Mouse (Mus musculus): ENCODE data around the gene Ros1.

DNA sequence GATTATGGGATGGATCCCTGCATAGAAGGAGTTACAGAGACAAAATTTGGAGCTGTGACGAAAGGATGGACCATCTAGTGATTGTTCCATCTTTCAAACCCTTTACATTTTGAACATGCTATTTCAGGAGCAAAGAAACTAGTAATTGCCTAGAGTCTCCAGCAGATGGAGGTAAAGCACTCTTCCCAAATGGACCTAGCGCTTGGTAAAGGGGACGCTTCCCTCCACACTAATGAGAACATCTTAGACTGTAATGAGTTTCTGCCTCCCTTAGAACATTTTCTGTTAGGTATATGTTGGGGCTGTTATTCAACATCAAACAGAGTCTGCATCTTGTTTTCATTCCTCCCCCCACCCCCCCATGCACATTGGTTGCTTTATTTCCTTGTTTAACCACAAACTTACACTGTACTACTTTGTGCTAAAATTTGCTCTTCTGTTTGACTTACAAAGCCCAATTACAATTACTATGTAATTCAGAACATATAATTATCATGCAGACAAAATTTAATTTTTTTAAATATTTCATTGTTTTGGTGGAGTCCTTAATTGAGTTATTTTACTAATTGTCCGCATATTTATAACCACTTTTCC lies 88.8 kb downstream of the Ros1 start:
- peak; percentile 86 for TF ChIP-seq CTCF (IDR thresholded peaks at IDR 0.05; ENCODE audit: low read depth)
- TF ChIP-seq EP300 (optimal IDR thresholded peaks at IDR 0.05): no peak
